Mouse (Mus musculus) embryonic fibroblast, embryonic 13.5 days (primary cell): ENCODE measurements around the gene Gm20388.

ENCODE experiments used
- CTCF ChIP-seq: IDR thresholded peaks from 2 replicates; pipeline ENCODE4 v1.5.1; 2011; ENCODE audit warnings: mild to moderate bottlenecking, control low read depth, low read length, moderate library complexity, borderline replicate concordance; ENCODE audit not compliant: insufficient read depth
- POLR2A ChIP-seq: IDR thresholded peaks from 2 replicates; pipeline ENCODE4 v1.6.1; 2011; ENCODE audit warnings: low read depth, mild to moderate bottlenecking, control low read depth, low read length, moderate library complexity

DNA sequence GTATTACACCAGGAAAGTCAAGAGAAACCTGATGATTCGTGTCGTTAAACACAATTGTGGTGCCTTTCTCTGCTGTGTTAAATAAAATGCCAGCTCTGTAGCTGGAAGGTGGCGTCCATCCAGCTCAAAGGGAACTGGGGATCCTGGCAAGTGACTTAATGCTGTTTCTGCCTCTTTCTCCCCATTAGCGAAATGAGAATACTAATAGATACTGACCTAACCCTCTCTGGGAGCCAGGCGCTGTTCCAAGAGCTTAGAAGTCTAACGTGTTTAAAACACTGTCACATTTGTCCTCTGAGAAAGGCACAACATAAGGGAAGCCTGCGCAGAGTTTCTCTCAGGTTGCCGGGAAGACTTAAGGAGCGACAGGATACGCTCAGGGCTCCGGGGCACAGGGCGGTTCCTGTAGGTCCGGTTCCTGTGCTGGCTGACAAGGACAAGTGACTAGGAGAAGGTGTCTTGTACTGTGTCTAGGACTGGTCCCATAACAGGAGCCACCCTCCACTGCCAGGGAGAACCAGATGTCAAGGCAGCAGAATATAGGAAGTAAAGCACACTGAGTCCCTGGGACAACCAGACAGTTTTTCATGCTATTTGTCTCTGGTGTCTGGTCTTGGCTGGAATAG, 3819.3 kb downstream of the Gm20388 start:
- no peak for TF ChIP-seq CTCF
- no peak for TF ChIP-seq POLR2A
